Mouse (Mus musculus) MEL (cell line): Measurements from ENCODE around the gene Cwh43. TPM values are rescaled to one million over a fixed set of nuclear protein-coding genes. Genes with fewer than 3 reads are reported as not detected.

ENCODE experiments used
- DNase-seq: peaks from one replicate; pipeline ENCODE4 v3.0.0; 2011; ENCODE audit warnings: low read depth, low spot score
- H3K27ac ChIP-seq: 2 replicates; pipeline ENCODE4 v1.5.1; 2012; ENCODE audit warnings: low read depth, mild to moderate bottlenecking, control low read depth, low read length, moderate library complexity; ENCODE audit not compliant: control insufficient read depth
- H3K27me3 ChIP-seq, 2 experiments: fragments of 150-350 bp in 1 of 2; sonication (generic) in 1 of 2; 2 replicates each; pipeline ENCODE4 v1.6.1; 2012; ENCODE audit warnings: low read length in 2 of 2, mild to moderate bottlenecking in 2 of 2, improper control_type of control experiment in 1 of 2, moderate library complexity in 1 of 2; ENCODE audit not compliant: insufficient read depth in 2 of 2, control insufficient read depth in 1 of 2
- H3K36me3 ChIP-seq, 2 experiments: 2 replicates each; pipeline ENCODE4 v1.6.1; 2012 to 2014; ENCODE audit warnings: low read length in 2 of 2, improper control_type of control experiment in 1 of 2, inconsistent platforms in 1 of 2, mild to moderate bottlenecking in 1 of 2; ENCODE audit not compliant: insufficient read depth in 2 of 2, control insufficient read depth in 1 of 2
- H3K4me1 ChIP-seq, 2 experiments: fragments of 150-350 bp in 1 of 2; sonication (generic) in 1 of 2; 2 replicates each; pipeline ENCODE4 v1.6.1; 2012; ENCODE audit warnings: low read length in 2 of 2, improper control_type of control experiment in 1 of 2, mild to moderate bottlenecking in 1 of 2; ENCODE audit not compliant: insufficient read depth in 2 of 2, control insufficient read depth in 1 of 2
- H3K4me3 ChIP-seq, 2 experiments: fragments of 150-350 bp in 1 of 2; sonication (generic) in 1 of 2; 2 replicates each; pipeline ENCODE4 v1.5.1; 2012; ENCODE audit warnings: low read depth in 2 of 2, low read length in 2 of 2, mild to moderate bottlenecking in 2 of 2, moderate library complexity in 2 of 2, control low read depth in 1 of 2, improper control_type of control experiment in 1 of 2; ENCODE audit not compliant: control insufficient read depth in 1 of 2, insufficient read depth in 1 of 2
- H3K79me2 ChIP-seq: 2 replicates; pipeline ENCODE4 v1.6.1; 2012; ENCODE audit warnings: mild to moderate bottlenecking, low read length, moderate library complexity; ENCODE audit not compliant: control insufficient read depth, poor library complexity, insufficient read depth
- H3K9ac ChIP-seq: 2 replicates; pipeline ENCODE4 v1.6.1; 2012; ENCODE audit warnings: low read depth, mild to moderate bottlenecking, control low read depth, low read length, moderate library complexity; ENCODE audit not compliant: control insufficient read depth, poor library complexity, severe bottlenecking
- H3K9me3 ChIP-seq: fragments of 150-350 bp; sonication (generic); replicated peaks from 2 replicates; pipeline ENCODE4 v1.6.1; 2012; ENCODE audit warnings: mild to moderate bottlenecking, low read length, improper control_type of control experiment, moderate library complexity; ENCODE audit not compliant: insufficient read depth
- BHLHE40 ChIP-seq: IDR thresholded peaks from 2 replicates; pipeline ENCODE4 v1.6.1; 2012; ENCODE audit warnings: low read depth, mild to moderate bottlenecking, inconsistent platforms, low read length, improper control_type of control experiment, borderline replicate concordance
- GABPA ChIP-seq: IDR thresholded peaks from 2 replicates; pipeline ENCODE4 v1.6.1; 2012; ENCODE audit warnings: low read depth, mild to moderate bottlenecking, inconsistent platforms, low read length, improper control_type of control experiment, moderate library complexity
- GATA1 ChIP-seq: IDR thresholded peaks from 2 replicates; pipeline ENCODE4 v1.6.1; 2011; ENCODE audit warnings: low read depth, low read length, improper control_type of control experiment
- HCFC1 ChIP-seq: IDR thresholded peaks from 2 replicates; pipeline ENCODE4 v1.6.1; 2012; ENCODE audit warnings: low read depth, mild to moderate bottlenecking, inconsistent platforms, low read length, improper control_type of control experiment, moderate library complexity
- JUND ChIP-seq: IDR thresholded peaks from 2 replicates; pipeline ENCODE4 v1.6.1; 2011; ENCODE audit warnings: low read depth, mild to moderate bottlenecking, improper control_type of control experiment, low read length
- MAFK ChIP-seq: IDR thresholded peaks from 2 replicates; pipeline ENCODE4 v1.6.1; 2011; ENCODE audit warnings: low read depth, mild to moderate bottlenecking, low read length, improper control_type of control experiment, borderline replicate concordance
- MXI1 ChIP-seq: IDR thresholded peaks from 2 replicates; pipeline ENCODE4 v1.6.1; 2011; ENCODE audit warnings: mild to moderate bottlenecking, low read depth, low read length, improper control_type of control experiment
- NELFE ChIP-seq: IDR thresholded peaks from 2 replicates; pipeline ENCODE4 v1.6.1; 2011; ENCODE audit warnings: low read depth, low read length, improper control_type of control experiment
- NRF1 ChIP-seq: IDR thresholded peaks from 2 replicates; pipeline ENCODE4 v1.6.1; 2014; ENCODE audit warnings: low read depth, mild to moderate bottlenecking, inconsistent platforms, low read length, improper control_type of control experiment, moderate library complexity; ENCODE audit not compliant: poor library complexity, insufficient read depth, severe bottlenecking
- POLR2A ChIP-seq, 2 experiments: IDR thresholded peaks; 2 replicates each; pipeline ENCODE4 v1.6.1; 2011 to 2012; ENCODE audit warnings: low read length in 2 of 2, mild to moderate bottlenecking in 2 of 2, control low read depth in 1 of 2, improper control_type of control experiment in 1 of 2, low read depth in 1 of 2, moderate library complexity in 1 of 2; ENCODE audit not compliant: control insufficient read depth in 1 of 2, insufficient read depth in 1 of 2, poor library complexity in 1 of 2
- POLR2AphosphoS5 ChIP-seq: IDR thresholded peaks from 2 replicates; pipeline ENCODE4 v1.6.1; 2012; ENCODE audit warnings: low read depth, borderline replicate concordance, mild to moderate bottlenecking, inconsistent platforms, low read length, moderate library complexity, mixed read lengths
- RCOR1 ChIP-seq: IDR thresholded peaks from 2 replicates; pipeline ENCODE4 v1.6.1; 2012; ENCODE audit warnings: low read depth, mild to moderate bottlenecking, inconsistent platforms, low read length, improper control_type of control experiment
- SIN3A ChIP-seq: IDR thresholded peaks from 2 replicates; pipeline ENCODE4 v1.6.1; 2012; ENCODE audit warnings: low read length, improper control_type of control experiment, inconsistent platforms
- TCF12 ChIP-seq: IDR thresholded peaks from 2 replicates; pipeline ENCODE4 v1.6.1; 2014; ENCODE audit warnings: low read depth, mild to moderate bottlenecking, inconsistent platforms, low read length, improper control_type of control experiment, moderate library complexity
- USF1 ChIP-seq: IDR thresholded peaks from 2 replicates; pipeline ENCODE4 v1.6.1; 2014; ENCODE audit warnings: low read depth, mild to moderate bottlenecking, inconsistent platforms, low read length, improper control_type of control experiment, moderate library complexity
- ZC3H11A ChIP-seq: IDR thresholded peaks from 2 replicates; pipeline ENCODE4 v1.6.1; 2012; ENCODE audit warnings: low read depth, mild to moderate bottlenecking, inconsistent platforms, low read length, improper control_type of control experiment
- ZKSCAN1 ChIP-seq: IDR thresholded peaks from 2 replicates; pipeline ENCODE4 v1.6.1; 2012; ENCODE audit warnings: low read depth, mild to moderate bottlenecking, inconsistent platforms, low read length, improper control_type of control experiment, moderate library complexity
- ZMIZ1 ChIP-seq: IDR thresholded peaks from 2 replicates; pipeline ENCODE4 v1.6.1; 2012; ENCODE audit warnings: low read depth, mild to moderate bottlenecking, inconsistent platforms, low read length, improper control_type of control experiment, moderate library complexity
- ZNF384 ChIP-seq: IDR thresholded peaks from 2 replicates; pipeline ENCODE4 v1.6.1; 2012; ENCODE audit warnings: low read depth, mild to moderate bottlenecking, inconsistent platforms, low read length, improper control_type of control experiment
- polyA plus RNA-seq, 2 experiments: library from polyadenylated mRNA; stranded (reverse) in 1 of 2; unstranded in 1 of 2; fragments of >175 nt in 1 of 2; fragments of >200 nt in 1 of 2; gene quantifications; 2 replicates each; pipeline versions ENCODE4 v1.2.1 to v1.2.4; 2012; ENCODE audit warnings: low replicate concordance in 2 of 2, low read depth in 1 of 2; ENCODE audit not compliant: insufficient read length in 2 of 2, insufficient read depth in 1 of 2, missing spikeins in 1 of 2
- total RNA-seq: library from RNA; depleted of rRNA; stranded (reverse); fragments of 300-350 nt; gene quantifications from 2 replicates; pipeline ENCODE4 v1.2.3, GENCODE M21; 2012

Cwh43 gene
- total and polyA plus RNA-seq, 3 experiments = not detected

DNA sequence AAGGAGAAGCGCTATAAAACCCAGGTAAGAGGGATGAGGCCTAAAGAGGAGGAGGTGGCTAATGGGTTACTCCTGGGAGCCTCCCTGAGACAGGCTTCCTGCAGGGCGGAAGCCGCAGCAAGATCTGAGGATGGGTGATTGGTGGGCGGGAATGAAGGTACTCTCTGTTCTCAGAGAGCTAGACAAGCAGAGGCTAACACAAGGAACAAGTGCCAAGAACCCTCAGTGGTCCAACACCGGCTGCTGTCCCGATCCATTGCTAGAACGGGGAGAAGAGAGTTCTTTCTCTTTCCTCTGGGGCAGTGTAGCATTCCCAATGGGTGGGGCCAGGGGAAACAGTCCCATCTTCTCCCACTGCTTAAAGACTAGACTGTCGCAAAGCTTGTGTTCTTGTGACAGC lies 25.0 kb upstream of the Cwh43 start:
- H3K9me3 ChIP-seq = no peaks in the 10 kb centered on the region
- DNase-seq = no peak
- no peaks in the 10 kb centered on the region; a peak in 1 of 4 replicates for H3K36me3 ChIP-seq
- H3K9ac ChIP-seq = no peak overlapping the region
- no peak overlapping the region for H3K27ac ChIP-seq
- H3K79me2 ChIP-seq = no peaks in the 10 kb centered on the region
- no peak overlapping the region for H3K4me3 ChIP-seq
- H3K4me1 ChIP-seq = no peaks in the 10 kb centered on the region
- H3K27me3 ChIP-seq = 0 out of 4 replicates have a peak, but pooled peaks cover 0 to 1% of the 10 kb centered on the region in 2 experiments
- no peak for TF ChIP-seq MXI1
- TF ChIP-seq ZKSCAN1 = no peak
- TF ChIP-seq TCF12 = no peak
- TF ChIP-seq NRF1 = no peak
- no peak for TF ChIP-seq MAFK
- TF ChIP-seq SIN3A = no peak
- no peak for TF ChIP-seq GABPA
- TF ChIP-seq ZMIZ1 = no peak
- no peak for TF ChIP-seq POLR2AphosphoS5
- no peak for TF ChIP-seq NELFE
- TF ChIP-seq JUND = no peak
- no peak for TF ChIP-seq ZNF384
- no peak for TF ChIP-seq GATA1
- no peak for TF ChIP-seq POLR2A (IDR thresholded peaks at IDR 0.05; ENCODE audit: control insufficient read depth in 1 of 2, insufficient read depth in 1 of 2, low read depth in 1 of 2, low read length in 2 of 2, poor library complexity in 1 of 2)
- TF ChIP-seq BHLHE40 = no peak

DNA sequence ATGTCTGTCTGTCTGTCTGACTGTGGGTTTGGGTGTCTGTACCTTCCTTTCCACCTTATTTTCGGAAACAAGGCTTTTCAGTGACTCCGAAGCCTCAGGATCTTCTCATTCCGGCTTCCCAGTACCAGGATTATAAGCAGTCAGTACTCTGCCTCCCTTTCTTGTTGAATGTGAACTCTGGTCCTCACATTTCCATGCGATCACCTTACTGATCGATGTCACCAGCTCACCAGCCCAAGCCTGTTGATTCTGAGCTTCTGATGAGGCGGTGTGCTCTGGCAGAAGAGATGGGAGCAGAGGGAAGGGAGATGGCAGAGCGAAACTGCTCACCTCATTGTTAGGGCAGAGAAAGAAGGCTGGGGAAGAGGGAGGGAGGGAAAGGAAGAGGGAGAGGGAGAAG lies 24.4 kb upstream of the Cwh43 start:
- no peak for DNase-seq
- Histone ChIP-seq H3K9me3 (no peaks in the 10 kb centered on the region), H3K4me3 (no peak overlapping the region), H3K4me1 (no peaks in the 10 kb centered on the region), H3K79me2 (no peaks in the 10 kb centered on the region), H3K27ac (no peak overlapping the region), H3K36me3 (no peaks in the 10 kb centered on the region; a peak in 1 of 4 replicates), H3K27me3 (no peaks in the 10 kb centered on the region), H3K9ac (no peak overlapping the region)
- TF ChIP-seq USF1 (no peak), ZC3H11A (no peak), BHLHE40 (no peak), HCFC1 (no peak), RCOR1 (no peak), GABPA (no peak)
